Mouse (Mus musculus) midbrain, embryonic 13.5 days (tissue): ENCODE data around the gene Ndufs2. TPM values are rescaled to one million over a fixed set of nuclear protein-coding genes. Genes with fewer than 3 reads are reported as not detected.
"Not testable (repeated sequence)": the region's sequence is repeated elsewhere in the genome, so short reads cannot be mapped to it uniquely, and the experiment has no call there.

Source experiments
- ATAC-seq: fragments of 200-750 bp; cut with Nextera tagmentation; 2 replicates; pipeline ENCODE4 v1.8.0; 2017; ENCODE audit warnings: mild to moderate bottlenecking, moderate TSS enrichment, moderate library complexity
- H3K27ac ChIP-seq: fragments of 300-500 bp; sonication (generic); 2 replicates; pipeline ENCODE4 v1.5.1; 2015; ENCODE audit warnings: inconsistent platforms, mild to moderate bottlenecking, moderate library complexity
- H3K27me3 ChIP-seq: fragments of 300-500 bp; sonication (generic); 2 replicates; pipeline ENCODE4 v1.6.1; 2015; ENCODE audit warnings: mild to moderate bottlenecking, inconsistent platforms
- H3K36me3 ChIP-seq: fragments of 300-500 bp; sonication (generic); 2 replicates; pipeline ENCODE4 v1.6.1; 2015; ENCODE audit warnings: mild to moderate bottlenecking, inconsistent platforms
- H3K4me1 ChIP-seq: fragments of 300-500 bp; sonication (generic); replicated peaks from 2 replicates; pipeline ENCODE4 v1.6.1; 2015; ENCODE audit warnings: inconsistent platforms
- H3K4me2 ChIP-seq: fragments of 300-500 bp; sonication (generic); replicated peaks from 2 replicates; pipeline ENCODE4 v1.6.1; 2015; ENCODE audit warnings: moderate library complexity, mild to moderate bottlenecking, inconsistent platforms
- H3K4me3 ChIP-seq: fragments of 300-500 bp; sonication (generic); replicated peaks from 2 replicates; pipeline ENCODE4 v1.5.1; 2015; ENCODE audit warnings: mild to moderate bottlenecking, inconsistent platforms
- H3K9ac ChIP-seq: fragments of 300-500 bp; sonication (generic); replicated peaks from 2 replicates; pipeline ENCODE4 v1.6.1; 2015; ENCODE audit warnings: mild to moderate bottlenecking, inconsistent platforms
- H3K9me3 ChIP-seq: fragments of 300-500 bp; sonication (generic); 2 replicates; pipeline ENCODE4 v1.6.1; 2016; ENCODE audit warnings: mild to moderate bottlenecking, inconsistent platforms
- WGBS: fragments of 180-500 bp; shearing (Covaris S2); methylation state at CpG from one replicate; pipeline ENCODE4 v1.1.7; 2015; 5-methylcytosine and 5-hydroxymethylcytosine counted together
- polyA plus RNA-seq: library from polyadenylated mRNA; unstranded; fragments of >200 nt; fragmentation: Nextera tagmentation; extraction: Ambion mirVana; gene quantifications from 2 replicates; pipeline ENCODE4 v1.2.1, GENCODE M21; 2015

The Ndufs2 gene
- polyA plus RNA-seq, 1 experiment from 2014 or later = 234 TPM

GRCm38 (mm10) chr1:171248386-171249226, 2.6 kb downstream of the Ndufs2 start:
- Histone ChIP-seq H3K27me3 (no peaks in the 10 kb centered on the region), H3K4me2 (peak overlapping the region; percentile 80; the same call in 1 of the 2 replicates), H3K9me3 (no peaks in the 10 kb centered on the region), H3K27ac (0 out of 2 replicates have a peak overlapping the region, but pooled peaks have one; percentile 72), H3K36me3 (peaks cover 11% of the 10 kb centered on the region), H3K4me3 (no peak overlapping the region), H3K4me1 (peaks cover 57% of the 10 kb centered on the region), H3K9ac (no peak overlapping the region)
- WGBS = 39% methylated on average over 3 of the region's 3 CpGs
- ATAC-seq = no peak

DNA sequence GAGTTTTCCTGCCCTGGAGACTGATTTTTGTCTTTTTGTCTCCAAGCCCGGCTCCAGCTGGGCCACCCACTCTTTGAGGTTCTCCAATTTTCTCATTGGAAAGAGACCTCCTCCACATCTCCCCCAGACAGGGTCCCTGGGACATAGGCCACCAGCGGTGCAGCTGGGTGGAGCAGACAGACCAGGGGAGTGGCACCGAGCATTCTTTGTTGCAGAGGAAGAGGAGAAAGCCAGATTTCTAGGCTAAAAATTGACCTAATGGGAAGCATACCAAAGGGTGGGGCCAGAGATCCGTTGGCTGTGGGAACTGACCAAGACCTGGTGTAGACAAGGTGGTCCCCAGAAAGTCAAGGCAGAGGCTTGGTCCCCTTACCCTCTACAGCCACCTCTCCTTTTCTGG, 3.3 kb downstream of the Ndufs2 start:
- Histone ChIP-seq H3K27me3 (no peaks in the 10 kb centered on the region), H3K9ac (peak overlapping the region; percentile 56), H3K4me3 (peak overlapping the region; percentile 68), H3K36me3 (peaks cover 17% of the 10 kb centered on the region), H3K4me1 (peaks cover 57% of the 10 kb centered on the region), H3K4me2 (peak overlapping the region; percentile 80), H3K9me3 (no peaks in the 10 kb centered on the region), H3K27ac (peak overlapping the region; percentile 72; the same call in 1 of the 2 replicates)
- no peak for ATAC-seq
- WGBS = 26% methylated on average over 4 of the region's 4 CpGs

- Histone ChIP-seq H3K27ac (peak overlapping the region; percentile 72), H3K9me3 (no peaks in the 10 kb centered on the region), H3K4me2 (peak overlapping the region; percentile 80), H3K36me3 (peaks cover 22% of the 10 kb centered on the region), H3K4me1 (peaks cover 55% of the 10 kb centered on the region), H3K9ac (peak overlapping the region; percentile 56), H3K4me3 (peak overlapping the region; percentile 68), H3K27me3 (no peaks in the 10 kb centered on the region)
- peak; percentile 8 for ATAC-seq
- 16% methylated on average over 13 of the region's 13 CpGs for WGBS
Measured at GRCm38 (mm10) chr1:171247453-171247841, 3.7 kb downstream of the Ndufs2 start.

GRCm38 (mm10) chr1:171246709-171247452, 4.3 kb downstream of the Ndufs2 start:
- peak overlapping the region; percentile 68 for H3K4me3 ChIP-seq
- no peaks in the 10 kb centered on the region for H3K9me3 ChIP-seq
- ATAC-seq = peak; percentile 92
- WGBS = under 1% methylated on average over 41 of the region's 41 CpGs
- H3K27ac ChIP-seq = peak overlapping the region; percentile 72
- H3K9ac ChIP-seq = peak overlapping the region; percentile 92
- peaks cover 28% of the 10 kb centered on the region for H3K36me3 ChIP-seq
- no peaks in the 10 kb centered on the region for H3K27me3 ChIP-seq
- H3K4me1 ChIP-seq = peaks cover 50% of the 10 kb centered on the region
- H3K4me2 ChIP-seq = peak overlapping the region; percentile 80

GRCm38 (mm10) chr1:171245353-171245752, 5.8 kb downstream of the Ndufs2 start:
- H3K27ac ChIP-seq = no peak overlapping the region
- peaks cover 34% of the 10 kb centered on the region for H3K4me1 ChIP-seq
- no peak overlapping the region for H3K4me2 ChIP-seq
- peaks cover 43% of the 10 kb centered on the region for H3K36me3 ChIP-seq
- H3K4me3 ChIP-seq = peak overlapping the region; percentile 68; the same call in 1 of the 2 replicates
- ATAC-seq = no peak
- H3K27me3 ChIP-seq = no peaks in the 10 kb centered on the region
- 95% methylated on average over 8 of the region's 8 CpGs for WGBS
- no peaks in the 10 kb centered on the region for H3K9me3 ChIP-seq
- H3K9ac ChIP-seq = no peak overlapping the region

- peaks cover 76% of the 10 kb centered on the region for H3K36me3 ChIP-seq
- H3K4me2 ChIP-seq, H3K9ac ChIP-seq, H3K9me3 ChIP-seq, H3K27ac ChIP-seq, ATAC-seq, H3K4me3 ChIP-seq, H3K27me3 ChIP-seq: not testable (repeated sequence)
- peaks cover 12% of the 10 kb centered on the region for H3K4me1 ChIP-seq
- WGBS = 88% methylated on average over 12 of the region's 12 CpGs
Measured at GRCm38 (mm10) chr1:171241952-171242351, 9.2 kb downstream of the Ndufs2 start.

- Histone ChIP-seq H3K9me3 (no peaks in the 10 kb centered on the region), H3K27ac (no peak overlapping the region), H3K4me2 (no peak overlapping the region), H3K27me3 (no peaks in the 10 kb centered on the region), H3K9ac (no peak overlapping the region), H3K36me3 (peaks cover 86% of the 10 kb centered on the region), H3K4me1 (peaks cover 6% of the 10 kb centered on the region), H3K4me3 (no peak overlapping the region)
- no peak for ATAC-seq
- 93% methylated on average over 10 of the region's 10 CpGs for WGBS
Measured at GRCm38 (mm10) chr1:171240911-171241310, 10.3 kb downstream of the Ndufs2 start.

DNA sequence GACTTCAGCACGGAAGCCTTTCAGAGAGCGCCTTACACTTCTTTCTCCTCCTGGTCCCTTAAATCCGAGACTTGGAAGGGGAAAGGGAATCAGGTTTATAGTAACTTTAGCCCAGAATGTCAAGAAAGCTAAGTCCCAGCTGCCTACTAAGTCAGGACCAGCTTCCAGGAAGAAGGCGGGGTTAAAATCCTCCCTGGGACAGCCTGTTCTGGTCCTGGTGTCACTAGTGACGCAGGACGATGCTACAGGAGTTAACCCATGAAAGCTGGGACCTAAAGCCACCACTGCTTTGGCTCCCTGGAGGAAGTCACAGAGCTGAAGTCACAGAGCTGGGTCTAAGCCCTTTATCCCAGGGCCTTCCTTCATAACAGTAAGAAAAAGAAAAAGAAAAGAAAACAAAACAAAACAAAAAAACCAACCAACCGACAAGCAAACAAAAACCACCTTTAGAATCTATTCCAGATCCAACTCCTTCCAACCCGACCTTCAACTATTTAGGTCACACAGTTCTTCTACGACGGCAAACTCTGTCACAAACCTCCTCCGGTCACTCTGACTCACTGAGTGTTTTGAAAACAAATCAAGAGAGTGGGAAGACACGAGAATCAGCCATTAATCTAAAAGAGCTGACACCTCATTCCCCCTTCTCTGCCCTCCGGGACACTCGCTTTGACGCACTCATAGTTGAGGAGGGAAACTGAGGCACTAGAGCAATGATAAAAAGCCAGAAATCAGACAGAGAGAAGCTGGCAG, 11.0 kb downstream of the Ndufs2 start:
- no peak overlapping the region for H3K4me3 ChIP-seq
- peaks cover 92% of the 10 kb centered on the region for H3K36me3 ChIP-seq
- H3K4me2 ChIP-seq = no peak overlapping the region
- no peaks in the 10 kb centered on the region for H3K27me3 ChIP-seq
- no peaks in the 10 kb centered on the region for H3K9me3 ChIP-seq
- ATAC-seq = no peak
- no peak overlapping the region for H3K9ac ChIP-seq
- no peak overlapping the region for H3K27ac ChIP-seq
- WGBS = 82% methylated on average over 15 of the region's 15 CpGs
- no peaks in the 10 kb centered on the region for H3K4me1 ChIP-seq

DNA sequence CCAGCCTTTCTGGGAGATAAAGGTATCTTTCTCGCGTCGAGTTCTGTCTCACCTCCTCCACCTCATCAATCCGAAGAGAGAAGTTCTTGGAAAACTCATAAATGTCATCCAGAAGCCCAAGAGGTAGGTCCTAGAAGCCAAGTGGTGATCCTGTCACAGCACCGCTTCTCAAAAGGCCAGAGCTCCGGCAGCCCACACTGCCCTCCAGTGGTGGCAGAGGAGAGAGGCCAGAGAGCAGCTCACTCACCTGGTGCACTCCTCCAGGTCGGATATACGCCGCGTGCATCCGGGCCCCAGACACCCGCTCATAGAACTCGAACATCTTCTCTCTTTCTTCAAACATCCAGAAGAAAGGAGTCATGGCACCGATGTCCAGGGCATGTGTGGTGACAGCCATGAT, 12.7 kb downstream of the Ndufs2 start:
- Histone ChIP-seq H3K4me2 (no peak overlapping the region), H3K36me3 (peaks cover 98% of the 10 kb centered on the region), H3K4me1 (no peaks in the 10 kb centered on the region), H3K27me3 (no peaks in the 10 kb centered on the region), H3K9me3 (no peaks in the 10 kb centered on the region), H3K9ac (no peak overlapping the region), H3K27ac (no peak overlapping the region), H3K4me3 (no peak overlapping the region)
- ATAC-seq = no peak; the same call in 1 of the 2 replicates
- WGBS = 69% methylated on average over 14 of the region's 14 CpGs

GRCm38 (mm10) chr1:171237438-171237837, 13.8 kb downstream of the Ndufs2 start:
- H3K36me3 ChIP-seq = peaks cover 89% of the 10 kb centered on the region
- 71% methylated on average over 6 of the region's 6 CpGs for WGBS
- no peak for ATAC-seq
- no peaks in the 10 kb centered on the region for H3K27me3 ChIP-seq
- no peak overlapping the region for H3K27ac ChIP-seq
- H3K4me3 ChIP-seq = no peak overlapping the region
- H3K9me3 ChIP-seq = no peaks in the 10 kb centered on the region
- H3K4me2 ChIP-seq = no peak overlapping the region
- no peaks in the 10 kb centered on the region for H3K4me1 ChIP-seq
- no peak overlapping the region for H3K9ac ChIP-seq

DNA sequence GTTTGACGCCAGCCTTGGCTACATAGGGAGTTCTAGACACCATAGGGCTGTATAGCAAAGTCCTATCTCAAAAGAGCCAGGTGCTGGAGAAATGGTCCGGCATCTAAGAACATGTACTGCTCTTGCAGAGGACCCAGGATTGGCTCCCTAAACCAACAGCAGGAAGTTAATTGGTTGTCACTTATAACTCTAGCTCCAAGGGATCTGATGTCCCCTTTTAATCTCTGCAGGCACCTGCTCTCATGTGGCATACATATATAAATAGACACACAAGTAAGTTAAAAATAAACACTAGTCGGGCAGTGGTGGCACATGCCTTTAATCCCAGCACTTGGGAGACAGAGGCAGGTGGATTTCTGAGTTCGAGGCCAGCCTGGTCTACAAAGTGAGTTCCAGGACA, 15.4 kb downstream of the Ndufs2 start:
- ATAC-seq = no peak
- Histone ChIP-seq H3K9me3 (no peaks in the 10 kb centered on the region), H3K27me3 (no peaks in the 10 kb centered on the region), H3K4me2 (no peak overlapping the region), H3K4me3 (no peak overlapping the region), H3K36me3 (peaks cover 73% of the 10 kb centered on the region), H3K27ac (no peak overlapping the region), H3K4me1 (no peaks in the 10 kb centered on the region), H3K9ac (no peak overlapping the region)
- 92% methylated on average over 4 of the region's 4 CpGs for WGBS
